Mouse (Mus musculus): ENCODE data around the gene Podxl. TPM values are rescaled to one million over a fixed set of nuclear protein-coding genes. Genes with fewer than 3 reads are reported as not detected.
A peak's percentile ranks its signal among the peaks of the same experiment; 100 is the strongest.
"Not testable (repeated sequence)": the region's sequence is repeated elsewhere in the genome, so short reads cannot be mapped to it uniquely, and the experiment has no call there.

Gene Podxl
- polyA plus RNA-seq, 1 experiment from 2014 or later: 41.0 TPM

GRCm38 (mm10) chr6:31576151-31576550 lies 12.4 kb upstream of the Podxl start:
- Histone ChIP-seq H3K4me2 (replicated peaks; ENCODE audit: low read depth, low read length) (no peak overlapping the region), H3K9me3 (ENCODE audit: control insufficient read depth, low read length) (no peaks in the 10 kb centered on the region), H3K36me3 (ENCODE audit: control insufficient read depth, insufficient read depth, low read length) (no peaks in the 10 kb centered on the region), H3K27ac (ENCODE audit: low read depth, low read length) (no peak overlapping the region), H3K4me1 (ENCODE audit: control insufficient read depth, insufficient read depth, low read length) (no peaks in the 10 kb centered on the region), H3K4me3 (ENCODE audit: low read length) (no peak overlapping the region), H3K27me3 (ENCODE audit: control insufficient read depth, insufficient read depth, low read length) (no peaks in the 10 kb centered on the region), H3K9ac (ENCODE audit: low read depth, low read length) (no peak overlapping the region)
- WGBS: 86% methylated on average over 9 of the region's 9 CpGs
- ATAC-seq (ENCODE audit: low FRiP score, low TSS enrichment): no peak

DNA sequence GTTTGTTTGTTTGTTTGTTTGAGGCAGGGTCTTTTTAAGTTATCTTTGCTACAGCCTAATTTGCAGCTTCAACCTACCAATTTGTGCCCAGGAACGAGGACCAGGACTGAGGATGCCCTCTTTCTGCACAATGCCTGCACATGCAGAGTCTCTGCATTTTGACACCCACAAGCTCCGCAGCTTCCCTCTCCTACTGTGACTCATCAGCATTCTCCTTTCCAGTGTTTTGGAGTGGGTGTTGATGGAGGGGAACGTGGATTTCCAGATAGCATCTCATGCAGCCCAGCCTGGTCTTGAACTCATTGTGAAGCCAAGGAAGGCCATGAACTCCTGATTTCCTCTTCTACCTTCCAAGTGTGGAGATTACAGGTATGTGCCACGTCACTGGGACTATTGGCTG lies 11.3 kb upstream of the Podxl start:
- H3K9me3 ChIP-seq (ENCODE audit: control insufficient read depth, low read length): no peaks in the 10 kb centered on the region
- 63% methylated on average over 4 of the region's 4 CpGs for WGBS
- H3K4me3 ChIP-seq (ENCODE audit: low read length): no peak overlapping the region
- no peaks in the 10 kb centered on the region for H3K4me1 ChIP-seq (ENCODE audit: control insufficient read depth, insufficient read depth, low read length)
- H3K27ac ChIP-seq (ENCODE audit: low read depth, low read length): no peak overlapping the region
- no peak overlapping the region for H3K9ac ChIP-seq (ENCODE audit: low read depth, low read length)
- no peak for ATAC-seq (ENCODE audit: low FRiP score, low TSS enrichment)
- H3K36me3 ChIP-seq (ENCODE audit: control insufficient read depth, insufficient read depth, low read length): no peaks in the 10 kb centered on the region
- H3K27me3 ChIP-seq (ENCODE audit: control insufficient read depth, insufficient read depth, low read length): no peaks in the 10 kb centered on the region
- H3K4me2 ChIP-seq (replicated peaks; ENCODE audit: low read depth, low read length): no peak overlapping the region

DNA sequence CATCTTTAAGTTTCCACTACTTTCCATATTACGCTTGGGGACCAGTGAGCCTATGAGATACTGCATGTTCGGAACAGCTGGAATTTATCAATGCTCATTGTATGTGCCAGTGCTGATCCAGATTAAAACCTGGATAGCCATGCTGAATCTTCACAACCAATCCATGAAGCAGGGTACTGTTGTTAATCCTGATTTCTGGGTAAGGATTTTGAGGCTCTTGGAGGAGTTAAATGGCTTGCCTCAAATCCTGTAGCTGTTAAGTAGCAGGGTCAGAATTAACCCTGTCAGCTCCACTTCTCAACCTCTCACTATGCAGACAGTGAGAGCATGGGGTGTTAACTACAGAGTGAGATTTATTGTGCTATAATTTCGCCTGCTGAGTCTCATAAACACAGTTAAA lies 7.7 kb upstream of the Podxl start:
- H3K4me1 ChIP-seq (ENCODE audit: control insufficient read depth, insufficient read depth, low read length): no peaks in the 10 kb centered on the region
- no peak overlapping the region for H3K27ac ChIP-seq (ENCODE audit: low read depth, low read length)
- no peak overlapping the region for H3K9ac ChIP-seq (ENCODE audit: low read depth, low read length)
- H3K36me3 ChIP-seq (ENCODE audit: control insufficient read depth, insufficient read depth, low read length): no peaks in the 10 kb centered on the region
- peaks cover 6% of the 10 kb centered on the region; the same call in 1 of the 2 replicates for H3K27me3 ChIP-seq (ENCODE audit: control insufficient read depth, insufficient read depth, low read length)
- 59% methylated on average over 3 of the region's 3 CpGs for WGBS
- no peak for ATAC-seq (ENCODE audit: low FRiP score, low TSS enrichment)
- H3K4me2 ChIP-seq (replicated peaks; ENCODE audit: low read depth, low read length): no peak overlapping the region
- no peak overlapping the region for H3K4me3 ChIP-seq (ENCODE audit: low read length)
- no peaks in the 10 kb centered on the region for H3K9me3 ChIP-seq (ENCODE audit: control insufficient read depth, low read length)

GRCm38 (mm10) chr6:31568070-31568595 lies 4.4 kb upstream of the Podxl start:
- WGBS: 22% methylated on average over 7 of the region's 7 CpGs
- H3K4me2 ChIP-seq (replicated peaks; ENCODE audit: low read depth, low read length): no peak overlapping the region
- no peak overlapping the region for H3K27ac ChIP-seq (ENCODE audit: low read depth, low read length)
- no peaks in the 10 kb centered on the region for H3K9me3 ChIP-seq (ENCODE audit: control insufficient read depth, low read length)
- H3K4me1 ChIP-seq (ENCODE audit: control insufficient read depth, insufficient read depth, low read length): peaks cover 8% of the 10 kb centered on the region; the same call in 1 of the 2 replicates
- H3K36me3 ChIP-seq (ENCODE audit: control insufficient read depth, insufficient read depth, low read length): no peaks in the 10 kb centered on the region
- no peak overlapping the region for H3K4me3 ChIP-seq (ENCODE audit: low read length)
- peaks cover 24% of the 10 kb centered on the region for H3K27me3 ChIP-seq (ENCODE audit: control insufficient read depth, insufficient read depth, low read length)
- no peak for ATAC-seq (ENCODE audit: low FRiP score, low TSS enrichment)
- H3K9ac ChIP-seq (ENCODE audit: low read depth, low read length): no peak overlapping the region

DNA sequence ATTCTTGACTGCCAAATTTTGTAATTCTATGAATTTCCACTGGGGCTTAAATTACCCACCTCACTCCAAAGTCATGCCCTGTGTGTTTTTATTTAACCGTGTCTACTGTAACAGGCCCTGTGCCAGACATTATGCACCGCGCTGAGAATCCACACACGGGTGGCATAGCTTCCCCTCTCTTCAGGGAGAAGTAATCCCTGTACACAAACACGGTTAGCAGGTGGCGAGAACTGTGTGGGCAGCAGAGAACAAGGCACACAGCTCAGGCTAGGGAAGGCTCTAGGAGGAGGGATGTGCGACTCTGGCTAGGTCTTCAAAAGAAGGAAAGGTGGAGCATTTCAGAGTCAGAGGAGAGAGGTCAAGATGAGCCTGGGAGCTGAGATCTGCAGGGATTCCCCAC lies 3.4 kb upstream of the Podxl start:
- Histone ChIP-seq H3K4me3 (ENCODE audit: low read length) (no peak overlapping the region), H3K36me3 (ENCODE audit: control insufficient read depth, insufficient read depth, low read length) (no peaks in the 10 kb centered on the region), H3K9me3 (ENCODE audit: control insufficient read depth, low read length) (no peaks in the 10 kb centered on the region), H3K9ac (ENCODE audit: low read depth, low read length) (no peak overlapping the region), H3K4me2 (replicated peaks; ENCODE audit: low read depth, low read length) (no peak overlapping the region), H3K27me3 (ENCODE audit: control insufficient read depth, insufficient read depth, low read length) (peaks cover 32% of the 10 kb centered on the region), H3K4me1 (ENCODE audit: control insufficient read depth, insufficient read depth, low read length) (peaks cover 9% of the 10 kb centered on the region; the same call in 1 of the 2 replicates), H3K27ac (ENCODE audit: low read depth, low read length) (no peak overlapping the region)
- WGBS: 49% methylated on average over 7 of the region's 7 CpGs
- no peak for ATAC-seq (ENCODE audit: low FRiP score, low TSS enrichment)

DNA sequence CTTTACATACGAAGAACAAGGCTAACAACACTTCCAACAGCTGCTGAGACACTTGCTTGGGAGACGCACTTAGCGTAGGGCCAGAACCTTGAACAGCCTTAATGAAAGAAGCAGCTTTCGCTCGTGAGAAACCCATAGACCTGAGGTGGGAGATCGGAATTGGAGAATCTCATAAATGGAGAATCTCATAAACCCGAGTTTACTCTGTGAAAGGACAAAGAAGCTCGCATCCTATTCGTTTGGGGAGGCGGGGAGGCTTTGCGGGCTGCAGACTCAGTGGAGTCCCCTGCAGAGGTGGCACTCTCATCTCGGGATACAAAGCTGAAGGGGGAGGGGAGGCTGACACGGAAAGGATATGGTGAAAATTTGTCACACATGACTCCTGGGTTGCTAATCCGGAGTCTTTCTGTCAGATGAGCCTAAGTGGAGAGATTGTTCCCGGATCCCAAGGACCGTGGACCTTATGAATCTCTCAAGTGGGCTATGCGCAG lies 1.2 kb upstream of the Podxl start:
- Histone ChIP-seq H3K9me3 (ENCODE audit: control insufficient read depth, low read length) (no peaks in the 10 kb centered on the region), H3K4me3 (ENCODE audit: low read length) (peak overlapping the region; percentile 16), H3K4me2 (replicated peaks; ENCODE audit: low read depth, low read length) (peak overlapping the region; percentile 93), H3K36me3 (ENCODE audit: control insufficient read depth, insufficient read depth, low read length) (no peaks in the 10 kb centered on the region), H3K4me1 (ENCODE audit: control insufficient read depth, insufficient read depth, low read length) (peaks cover 14% of the 10 kb centered on the region), H3K27me3 (ENCODE audit: control insufficient read depth, insufficient read depth, low read length) (peaks cover 54% of the 10 kb centered on the region), H3K9ac (ENCODE audit: low read depth, low read length) (no peak overlapping the region), H3K27ac (ENCODE audit: low read depth, low read length) (no peak overlapping the region)
- no peak for ATAC-seq (ENCODE audit: low FRiP score, low TSS enrichment)
- WGBS: 2% methylated on average over 17 of the region's 17 CpGs

- Histone ChIP-seq H3K27me3 (ENCODE audit: control insufficient read depth, insufficient read depth, low read length) (peaks cover 57% of the 10 kb centered on the region), H3K36me3 (ENCODE audit: control insufficient read depth, insufficient read depth, low read length) (no peaks in the 10 kb centered on the region), H3K9ac (ENCODE audit: low read depth, low read length) (peak overlapping the region; percentile 70), H3K9me3 (ENCODE audit: control insufficient read depth, low read length) (no peaks in the 10 kb centered on the region), H3K4me3 (ENCODE audit: low read length) (peak overlapping the region; percentile 61), H3K27ac (ENCODE audit: low read depth, low read length) (no peak overlapping the region), H3K4me2 (replicated peaks; ENCODE audit: low read depth, low read length) (peak overlapping the region; percentile 93), H3K4me1 (ENCODE audit: control insufficient read depth, insufficient read depth, low read length) (peaks cover 16% of the 10 kb centered on the region)
- no peak for ATAC-seq (ENCODE audit: low FRiP score, low TSS enrichment)
- WGBS: 0% methylated on average over 18 of the region's 18 CpGs
These were observed 376 bp upstream of the Podxl start for GRCm38 (mm10) chr6:31564182-31564531.

GRCm38 (mm10) chr6:31562371-31563080 lies 1.3 kb downstream of the Podxl start:
- Histone ChIP-seq H3K36me3 (ENCODE audit: control insufficient read depth, insufficient read depth, low read length) (no peaks in the 10 kb centered on the region), H3K4me1 (ENCODE audit: control insufficient read depth, insufficient read depth, low read length) (peaks cover 16% of the 10 kb centered on the region), H3K9me3 (ENCODE audit: control insufficient read depth, low read length) (no peaks in the 10 kb centered on the region), H3K27ac (ENCODE audit: low read depth, low read length) (no peak overlapping the region), H3K4me2 (replicated peaks; ENCODE audit: low read depth, low read length) (peak overlapping the region; percentile 93), H3K9ac (ENCODE audit: low read depth, low read length) (peak overlapping the region; percentile 70; the same call in 1 of the 2 replicates), H3K4me3 (ENCODE audit: low read length) (peak overlapping the region; percentile 61), H3K27me3 (ENCODE audit: control insufficient read depth, insufficient read depth, low read length) (peaks cover 54% of the 10 kb centered on the region)
- 8% methylated on average over 16 of the region's 16 CpGs for WGBS
- no peak for ATAC-seq (ENCODE audit: low FRiP score, low TSS enrichment)

DNA sequence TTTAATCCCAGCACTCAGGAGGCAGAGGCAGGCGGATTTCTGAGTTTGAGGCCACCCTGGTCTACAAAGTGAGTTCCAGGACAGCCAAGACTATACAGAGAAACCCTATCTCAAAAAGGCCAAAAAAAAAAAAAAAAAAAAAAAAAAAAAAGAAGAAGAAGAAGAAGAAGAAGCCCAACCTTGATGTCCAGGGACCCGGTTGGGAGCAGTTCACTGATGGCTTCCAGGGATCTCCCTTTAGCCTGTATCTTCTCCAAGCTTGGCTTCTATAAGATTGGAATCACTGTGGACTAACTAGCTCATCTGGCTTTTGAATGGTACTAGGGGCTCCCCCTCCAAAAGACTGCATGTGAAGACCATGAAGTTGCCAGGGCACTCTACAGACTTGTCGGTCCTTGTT lies 1.8 kb downstream of the Podxl start:
- H3K36me3 ChIP-seq (ENCODE audit: control insufficient read depth, insufficient read depth, low read length); H3K9me3 ChIP-seq (ENCODE audit: control insufficient read depth, low read length); ATAC-seq (ENCODE audit: low FRiP score, low TSS enrichment); H3K27ac ChIP-seq (ENCODE audit: low read depth, low read length): not testable (repeated sequence)
- peak overlapping the region; percentile 61 for H3K4me3 ChIP-seq (ENCODE audit: low read length)
- H3K4me1 ChIP-seq (ENCODE audit: control insufficient read depth, insufficient read depth, low read length): peaks cover 16% of the 10 kb centered on the region
- peak overlapping the region; percentile 70; the same call in 1 of the 2 replicates for H3K9ac ChIP-seq (ENCODE audit: low read depth, low read length)
- WGBS: 65% methylated on average over 3 of the region's 3 CpGs
- H3K4me2 ChIP-seq (replicated peaks; ENCODE audit: low read depth, low read length): peak overlapping the region; percentile 93
- peaks cover 54% of the 10 kb centered on the region for H3K27me3 ChIP-seq (ENCODE audit: control insufficient read depth, insufficient read depth, low read length)
